Mouse (Mus musculus) intestine, postnatal 0 days (tissue): ENCODE measurements around the gene Capn8. TPM values are rescaled to one million over a fixed set of nuclear protein-coding genes. Genes with fewer than 3 reads are reported as not detected.

Experiments used
- ATAC-seq: fragments of 200-750 bp; cut with Nextera tagmentation; 2 replicates; pipeline ENCODE4 v1.8.0; 2017; ENCODE audit warnings: mild to moderate bottlenecking, moderate TSS enrichment, moderate library complexity
- H3K27ac ChIP-seq: fragments of 300-500 bp; sonication (generic); 2 replicates; pipeline ENCODE4 v1.5.1; 2014; ENCODE audit warnings: mild to moderate bottlenecking, low read depth, low read length, moderate library complexity
- H3K27me3 ChIP-seq: fragments of 300-500 bp; sonication (generic); replicated peaks from 2 replicates; pipeline ENCODE4 v1.6.1; 2014; ENCODE audit warnings: low read length, mixed read lengths; ENCODE audit not compliant: control insufficient read depth, insufficient read depth
- H3K36me3 ChIP-seq: fragments of 300-500 bp; sonication (generic); 2 replicates; pipeline ENCODE4 v1.6.1; 2014; ENCODE audit warnings: mild to moderate bottlenecking, moderate library complexity; ENCODE audit not compliant: control insufficient read depth, insufficient read depth
- H3K4me1 ChIP-seq: fragments of 300-500 bp; sonication (generic); replicated peaks from 2 replicates; pipeline ENCODE4 v1.6.1; 2014; ENCODE audit warnings: antibody characterized with exemption, low read length, mixed read lengths; ENCODE audit not compliant: control insufficient read depth, insufficient read depth
- H3K4me2 ChIP-seq: fragments of 300-500 bp; sonication (generic); replicated peaks from 2 replicates; pipeline ENCODE4 v1.6.1; 2014; ENCODE audit warnings: low read depth, mild to moderate bottlenecking, moderate library complexity
- H3K4me3 ChIP-seq: fragments of 300-500 bp; sonication (generic); 2 replicates; pipeline ENCODE4 v1.5.1; 2014; ENCODE audit warnings: low read depth, low read length
- H3K9ac ChIP-seq: fragments of 300-500 bp; sonication (generic); 2 replicates; pipeline ENCODE4 v1.6.1; 2014; ENCODE audit warnings: mild to moderate bottlenecking, low read depth, low read length
- H3K9me3 ChIP-seq: fragments of 300-500 bp; sonication (generic); 2 replicates; pipeline ENCODE4 v1.6.1; 2016; ENCODE audit warnings: mixed run types; ENCODE audit not compliant: control insufficient read depth
- CTCF ChIP-seq: sonication (generic); IDR thresholded peaks from 2 replicates; pipeline ENCODE4 v1.5.1; 2016; ENCODE audit warnings: low read depth, mild to moderate bottlenecking, control low read depth, antibody characterized with exemption, moderate library complexity
- WGBS: fragments of 180-500 bp; shearing (Covaris S2); extraction: QIAGEN DNeasy Blood & Tissue Kit; methylation state at CpG from one replicate; pipeline ENCODE4 v1.1.7; 2014; 5-methylcytosine and 5-hydroxymethylcytosine counted together
- polyA plus RNA-seq: library from polyadenylated mRNA; unstranded; fragments of >200 nt; fragmentation: Nextera tagmentation; extraction: Ambion mirVana; gene quantifications from 2 replicates; pipeline ENCODE4 v1.2.1, GENCODE M21; 2015

Gene Capn8
- polyA plus RNA-seq, 1 experiment from 2014 or later: 1.0 TPM

GRCm38 (mm10) chr1:182592436-182592835 lies 27.6 kb downstream of the Capn8 start:
- WGBS: 30% methylated on average over 4 of the region's 4 CpGs
- H3K4me1 ChIP-seq: no peaks in the 10 kb centered on the region
- no peak overlapping the region for H3K4me3 ChIP-seq
- H3K27ac ChIP-seq: no peak overlapping the region
- no peaks in the 10 kb centered on the region for H3K36me3 ChIP-seq
- ATAC-seq: no peak
- H3K9ac ChIP-seq: no peak overlapping the region
- no peaks in the 10 kb centered on the region for H3K9me3 ChIP-seq
- H3K4me2 ChIP-seq: no peak overlapping the region
- TF ChIP-seq CTCF: no peak
- no peaks in the 10 kb centered on the region for H3K27me3 ChIP-seq

GRCm38 (mm10) chr1:182605330-182606150 lies 40.7 kb downstream of the Capn8 start:
- ATAC-seq: no peak
- Histone ChIP-seq H3K4me1 (no peaks in the 10 kb centered on the region), H3K9ac (no peak overlapping the region), H3K27ac (no peak overlapping the region), H3K9me3 (no peaks in the 10 kb centered on the region), H3K36me3 (no peaks in the 10 kb centered on the region), H3K4me3 (no peak overlapping the region), H3K4me2 (no peak overlapping the region), H3K27me3 (no peaks in the 10 kb centered on the region)
- 75% methylated on average over 17 of the region's 17 CpGs for WGBS
- TF ChIP-seq CTCF: peak; percentile 44

- no peak overlapping the region for H3K9ac ChIP-seq
- H3K9me3 ChIP-seq: no peaks in the 10 kb centered on the region
- no peaks in the 10 kb centered on the region for H3K27me3 ChIP-seq
- no peak overlapping the region for H3K27ac ChIP-seq
- no peak overlapping the region for H3K4me3 ChIP-seq
- H3K4me2 ChIP-seq: no peak overlapping the region
- H3K4me1 ChIP-seq: no peaks in the 10 kb centered on the region
- WGBS: 84% methylated on average over 4 of the region's 4 CpGs
- no peak for TF ChIP-seq CTCF
- H3K36me3 ChIP-seq: no peaks in the 10 kb centered on the region
- no peak for ATAC-seq
Measured at GRCm38 (mm10) chr1:182609701-182610335, 45.0 kb downstream of the Capn8 start.

GRCm38 (mm10) chr1:182615465-182615864 lies 50.7 kb downstream of the Capn8 start:
- no peaks in the 10 kb centered on the region for H3K4me1 ChIP-seq
- TF ChIP-seq CTCF: peak; percentile 57
- H3K9me3 ChIP-seq: no peaks in the 10 kb centered on the region
- no peaks in the 10 kb centered on the region for H3K36me3 ChIP-seq
- H3K4me3 ChIP-seq: no peak overlapping the region
- H3K27ac ChIP-seq: no peak overlapping the region
- WGBS: 57% methylated on average over 1 of the region's 1 CpGs
- no peak for ATAC-seq
- H3K9ac ChIP-seq: no peak overlapping the region
- H3K4me2 ChIP-seq: no peak overlapping the region
- H3K27me3 ChIP-seq: no peaks in the 10 kb centered on the region

GRCm38 (mm10) chr1:182618200-182618947 lies 53.6 kb downstream of the Capn8 start:
- no peak for TF ChIP-seq CTCF
- H3K9ac ChIP-seq: no peak overlapping the region
- ATAC-seq: no peak
- 83% methylated on average over 16 of the region's 16 CpGs for WGBS
- no peak overlapping the region for H3K27ac ChIP-seq
- no peak overlapping the region for H3K4me2 ChIP-seq
- H3K36me3 ChIP-seq: no peaks in the 10 kb centered on the region
- H3K4me3 ChIP-seq: no peak overlapping the region
- H3K9me3 ChIP-seq: no peaks in the 10 kb centered on the region
- no peaks in the 10 kb centered on the region for H3K27me3 ChIP-seq
- H3K4me1 ChIP-seq: no peaks in the 10 kb centered on the region

GRCm38 (mm10) chr1:182620470-182620869 lies 55.7 kb downstream of the Capn8 start:
- Histone ChIP-seq H3K9me3 (no peaks in the 10 kb centered on the region), H3K4me1 (no peaks in the 10 kb centered on the region), H3K4me3 (no peak overlapping the region), H3K27me3 (no peaks in the 10 kb centered on the region), H3K9ac (no peak overlapping the region), H3K36me3 (no peaks in the 10 kb centered on the region), H3K27ac (no peak overlapping the region), H3K4me2 (no peak overlapping the region)
- no peak for ATAC-seq
- 52% methylated on average over 4 of the region's 4 CpGs for WGBS
- TF ChIP-seq CTCF: no peak
